Mouse (Mus musculus): ENCODE measurements around the gene Lrrc4c.

GRCm38 (mm10) chr2:97478925-97479298, 1160.9 kb downstream of the Lrrc4c start:
- TF ChIP-seq CTCF (IDR thresholded peaks at IDR 0.05; ENCODE audit: low read depth): no peak
- TF ChIP-seq EP300 (IDR thresholded peaks at IDR 0.05; ENCODE audit: low read depth): no peak
